Mouse (Mus musculus): ENCODE data around the gene Dnm2. TPM values are rescaled to one million over a fixed set of nuclear protein-coding genes. Genes with fewer than 3 reads are reported as not detected.
A peak's percentile ranks its signal among the peaks of the same experiment; 100 is the strongest.

The Dnm2 gene
- polyA plus RNA-seq (2014; fragmentation: Nextera tagmentation; extraction: Ambion mirVana) = 55.0 and 60.6 TPM in 2 replicates

GRCm38 (mm10) chr9:21424631-21425555 is at the start of gene Dnm2:
Dnm2 (plus strand) TSS chr9:21424908.
- ATAC-seq (ENCODE audit: low FRiP score) = peak; percentile 99
- WGBS = under 1% methylated on average over 82 of the region's 82 CpGs
- DNase-seq (ENCODE audit: low spot score, missing footprints) = peak; percentile 100
- H3K27me3 ChIP-seq (ENCODE audit: control insufficient read depth, insufficient read depth, low read length) = no peaks in the 10 kb centered on the region
- peak within 1 kb of the TSS; percentile 92 for H3K4me2 ChIP-seq
- peak within 1 kb of the TSS; percentile 95 for H3K4me3 ChIP-seq (ENCODE audit: low read depth, low read length)
- H3K9me3 ChIP-seq (ENCODE audit: control insufficient read depth, low read length) = no peaks in the 10 kb centered on the region
- H3K4me1 ChIP-seq (ENCODE audit: control insufficient read depth, insufficient read depth, low read length) = peaks cover 10% of the 10 kb centered on the region
- peak within 1 kb of the TSS; percentile 61 for H3K27ac ChIP-seq (ENCODE audit: low read depth, low read length)
- H3K9ac ChIP-seq (ENCODE audit: low read length) = peak within 1 kb of the TSS; percentile 88
- H3K36me3 ChIP-seq (ENCODE audit: control insufficient read depth, insufficient read depth, low read length) = no peaks in the 10 kb centered on the region; the same call in 1 of the 2 replicates

DNA sequence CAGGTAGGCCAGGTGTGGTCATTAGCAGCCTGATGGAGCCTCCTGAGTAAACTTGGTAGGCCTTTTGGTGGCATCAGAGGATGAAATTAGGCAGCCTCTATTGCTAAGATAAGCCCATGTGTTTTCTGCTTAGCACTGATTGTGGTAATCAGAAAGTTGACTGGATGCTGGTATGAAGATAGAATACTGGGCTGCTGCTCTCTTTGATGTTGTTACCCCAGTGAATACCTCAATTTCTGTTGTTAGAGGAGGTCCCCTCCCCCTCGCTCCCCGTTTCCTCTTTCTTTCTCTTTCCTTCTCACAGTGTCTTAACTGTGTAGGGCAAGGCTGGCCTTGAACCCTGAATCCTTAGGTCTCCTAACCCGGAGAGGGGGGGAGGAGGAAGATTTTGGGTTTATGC is 45.5 kb upstream of the Dnm2 start:
- WGBS = 88% methylated on average over 3 of the region's 3 CpGs

GRCm38 (mm10) chr9:21380868-21381267 is 43.8 kb upstream of the Dnm2 start:
- Histone ChIP-seq H3K36me3 (ENCODE audit: control insufficient read depth, insufficient read depth, low read length) (no peaks in the 10 kb centered on the region), H3K27me3 (ENCODE audit: control insufficient read depth, insufficient read depth, low read length) (no peaks in the 10 kb centered on the region), H3K27ac (ENCODE audit: low read depth, low read length) (no peak overlapping the region), H3K4me2 (no peak overlapping the region), H3K9me3 (ENCODE audit: control insufficient read depth, low read length) (no peaks in the 10 kb centered on the region), H3K9ac (ENCODE audit: low read length) (no peak overlapping the region), H3K4me3 (ENCODE audit: low read depth, low read length) (no peak overlapping the region), H3K4me1 (ENCODE audit: control insufficient read depth, insufficient read depth, low read length) (no peaks in the 10 kb centered on the region)
- DNase-seq (ENCODE audit: low spot score, missing footprints) = no peak
- no peak for ATAC-seq (ENCODE audit: low FRiP score)

More for the DNA sequence above, 45.5 kb upstream of the Dnm2 start:
- ATAC-seq (ENCODE audit: low FRiP score) = no peak
- H3K9me3 ChIP-seq (ENCODE audit: control insufficient read depth, low read length) = no peaks in the 10 kb centered on the region
- DNase-seq (ENCODE audit: low spot score, missing footprints) = no peak
- H3K36me3 ChIP-seq (ENCODE audit: control insufficient read depth, insufficient read depth, low read length) = no peaks in the 10 kb centered on the region
- H3K4me1 ChIP-seq (ENCODE audit: control insufficient read depth, insufficient read depth, low read length) = no peaks in the 10 kb centered on the region
- no peak overlapping the region for H3K4me2 ChIP-seq
- no peak overlapping the region for H3K9ac ChIP-seq (ENCODE audit: low read length)
- no peaks in the 10 kb centered on the region for H3K27me3 ChIP-seq (ENCODE audit: control insufficient read depth, insufficient read depth, low read length)
- no peak overlapping the region for H3K27ac ChIP-seq (ENCODE audit: low read depth, low read length)
- H3K4me3 ChIP-seq (ENCODE audit: low read depth, low read length) = no peak overlapping the region

DNA sequence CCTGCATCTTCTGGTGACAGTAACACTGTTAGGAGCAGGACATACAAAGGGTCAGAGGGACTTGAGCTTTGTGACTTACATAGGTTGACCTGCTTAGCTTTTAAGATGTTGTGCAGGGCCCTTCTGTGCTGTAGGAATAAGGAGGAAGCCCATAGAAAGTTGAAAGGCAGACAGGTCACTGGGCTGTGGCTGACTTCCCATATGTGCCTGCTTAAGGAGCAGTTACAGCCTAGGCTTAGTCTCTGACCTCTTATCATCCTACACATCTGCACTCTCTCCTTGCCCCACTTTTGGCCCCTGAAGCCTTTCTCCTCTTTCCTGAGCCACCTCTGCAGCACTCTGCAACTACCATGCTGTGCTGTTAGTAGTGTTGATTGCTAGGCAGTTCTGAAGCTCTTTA is 40.7 kb upstream of the Dnm2 start:
- no peak overlapping the region for H3K4me2 ChIP-seq
- DNase-seq (ENCODE audit: low spot score, missing footprints) (no peak), ATAC-seq (ENCODE audit: low FRiP score) (no peak)
- 0 out of 2 replicates have a peak, but pooled peaks cover 5% of the 10 kb centered on the region for H3K36me3 ChIP-seq (ENCODE audit: control insufficient read depth, insufficient read depth, low read length)
- H3K27ac ChIP-seq (ENCODE audit: low read depth, low read length) = no peak overlapping the region
- H3K9me3 ChIP-seq (ENCODE audit: control insufficient read depth, low read length) = no peaks in the 10 kb centered on the region
- no peak overlapping the region for H3K4me3 ChIP-seq (ENCODE audit: low read depth, low read length)
- H3K27me3 ChIP-seq (ENCODE audit: control insufficient read depth, insufficient read depth, low read length) = no peaks in the 10 kb centered on the region
- no peaks in the 10 kb centered on the region for H3K4me1 ChIP-seq (ENCODE audit: control insufficient read depth, insufficient read depth, low read length)
- no peak overlapping the region for H3K9ac ChIP-seq (ENCODE audit: low read length)

GRCm38 (mm10) chr9:21392646-21393175 is 32.0 kb upstream of the Dnm2 start:
- Histone ChIP-seq H3K4me3 (ENCODE audit: low read depth, low read length) (no peak overlapping the region), H3K27me3 (ENCODE audit: control insufficient read depth, insufficient read depth, low read length) (no peaks in the 10 kb centered on the region), H3K9me3 (ENCODE audit: control insufficient read depth, low read length) (no peaks in the 10 kb centered on the region), H3K4me2 (no peak overlapping the region), H3K4me1 (ENCODE audit: control insufficient read depth, insufficient read depth, low read length) (no peaks in the 10 kb centered on the region), H3K9ac (ENCODE audit: low read length) (no peak overlapping the region), H3K27ac (ENCODE audit: low read depth, low read length) (no peak overlapping the region), H3K36me3 (ENCODE audit: control insufficient read depth, insufficient read depth, low read length) (peaks cover 56% of the 10 kb centered on the region)
- WGBS = 90% methylated on average over 10 of the region's 10 CpGs
- no peak for ATAC-seq (ENCODE audit: low FRiP score)
- DNase-seq (ENCODE audit: low spot score, missing footprints) = no peak

- H3K27me3 ChIP-seq (ENCODE audit: control insufficient read depth, insufficient read depth, low read length) = no peaks in the 10 kb centered on the region
These were observed 29.0 kb upstream of the Dnm2 start for GRCm38 (mm10) chr9:21395692-21396091.

GRCm38 (mm10) chr9:21397170-21397569 is 27.5 kb upstream of the Dnm2 start:
- Histone ChIP-seq H3K4me1 (ENCODE audit: control insufficient read depth, insufficient read depth, low read length) (no peaks in the 10 kb centered on the region), H3K27ac (ENCODE audit: low read depth, low read length) (no peak overlapping the region), H3K4me3 (ENCODE audit: low read depth, low read length) (no peak overlapping the region), H3K27me3 (ENCODE audit: control insufficient read depth, insufficient read depth, low read length) (no peaks in the 10 kb centered on the region), H3K4me2 (no peak overlapping the region), H3K9me3 (ENCODE audit: control insufficient read depth, low read length) (no peaks in the 10 kb centered on the region), H3K36me3 (ENCODE audit: control insufficient read depth, insufficient read depth, low read length) (peaks cover 61% of the 10 kb centered on the region), H3K9ac (ENCODE audit: low read length) (no peak overlapping the region)
- 96% methylated on average over 3 of the region's 3 CpGs for WGBS
- no peak for ATAC-seq (ENCODE audit: low FRiP score)
- no peak for DNase-seq (ENCODE audit: low spot score, missing footprints)

More at GRCm38 (mm10) chr9:21395692-21396091, 29.0 kb upstream of the Dnm2 start:
- Histone ChIP-seq H3K36me3 (ENCODE audit: control insufficient read depth, insufficient read depth, low read length) (peaks cover 59% of the 10 kb centered on the region), H3K4me2 (no peak overlapping the region), H3K9ac (ENCODE audit: low read length) (no peak overlapping the region), H3K4me3 (ENCODE audit: low read depth, low read length) (no peak overlapping the region), H3K27ac (ENCODE audit: low read depth, low read length) (no peak overlapping the region), H3K9me3 (ENCODE audit: control insufficient read depth, low read length) (no peaks in the 10 kb centered on the region), H3K4me1 (ENCODE audit: control insufficient read depth, insufficient read depth, low read length) (no peaks in the 10 kb centered on the region)
- DNase-seq (ENCODE audit: low spot score, missing footprints) (no peak), ATAC-seq (ENCODE audit: low FRiP score) (no peak)
- WGBS = 89% methylated on average over 3 of the region's 3 CpGs

GRCm38 (mm10) chr9:21401042-21401441 is 23.7 kb upstream of the Dnm2 start:
- Histone ChIP-seq H3K4me1 (ENCODE audit: control insufficient read depth, insufficient read depth, low read length) (no peaks in the 10 kb centered on the region), H3K9me3 (ENCODE audit: control insufficient read depth, low read length) (no peaks in the 10 kb centered on the region), H3K36me3 (ENCODE audit: control insufficient read depth, insufficient read depth, low read length) (peaks cover 60% of the 10 kb centered on the region), H3K27me3 (ENCODE audit: control insufficient read depth, insufficient read depth, low read length) (no peaks in the 10 kb centered on the region), H3K27ac (ENCODE audit: low read depth, low read length) (no peak overlapping the region), H3K4me3 (ENCODE audit: low read depth, low read length) (no peak overlapping the region), H3K4me2 (no peak overlapping the region), H3K9ac (ENCODE audit: low read length) (no peak overlapping the region)
- DNase-seq (ENCODE audit: low spot score, missing footprints) = no peak
- WGBS = 94% methylated on average over 9 of the region's 9 CpGs
- no peak for ATAC-seq (ENCODE audit: low FRiP score)

- no peaks in the 10 kb centered on the region for H3K27me3 ChIP-seq (ENCODE audit: control insufficient read depth, insufficient read depth, low read length)
- H3K36me3 ChIP-seq (ENCODE audit: control insufficient read depth, insufficient read depth, low read length) = peaks cover 55% of the 10 kb centered on the region
- H3K4me3 ChIP-seq (ENCODE audit: low read depth, low read length) = no peak overlapping the region
- 91% methylated on average over 11 of the region's 11 CpGs for WGBS
- DNase-seq (ENCODE audit: low spot score, missing footprints) (no peak), ATAC-seq (ENCODE audit: low FRiP score) (no peak)
- no peaks in the 10 kb centered on the region for H3K9me3 ChIP-seq (ENCODE audit: control insufficient read depth, low read length)
- no peak overlapping the region for H3K4me2 ChIP-seq
- no peak overlapping the region for H3K9ac ChIP-seq (ENCODE audit: low read length)
- no peaks in the 10 kb centered on the region for H3K4me1 ChIP-seq (ENCODE audit: control insufficient read depth, insufficient read depth, low read length)
- no peak overlapping the region for H3K27ac ChIP-seq (ENCODE audit: low read depth, low read length)
These were observed 21.9 kb upstream of the Dnm2 start for GRCm38 (mm10) chr9:21402764-21403253.
